13 mouse cellular contexts compared by ENCODE assay signal in genomic region chr2:102196709-102197108, GRCm38 (mm10). TPM values are rescaled to one million over a fixed set of nuclear protein-coding genes. Genes with fewer than 3 reads are reported as not detected.
DNase-seq lines count a peak whose midpoint lies in the region; ATAC-seq and TF ChIP-seq lines count a peak whose summit lies in the region.
"Had no signal": no experiment of that assay in that cellular context is flagged by ENCODE, and none has a peak within 500 bp of the region (broad histone marks: within the 10 kb centered on the region; RNA-seq: fewer than 3 reads in every experiment).

No protein-coding gene starts in this region.

- H3K27me3 ChIP-seq in liver, postnatal 0 days (ENCODE audit: insufficient read depth, low read length), result no peaks in the 10 kb centered on the region
- no peaks in the 10 kb centered on the region; the same call in 1 of the 2 replicates for H3K27me3 ChIP-seq in liver, embryonic 11.5 days (replicated peaks; ENCODE audit: control insufficient read depth, insufficient read depth, low read length)
- H3K27me3 ChIP-seq: midbrain, embryonic 13.5 days had no signal

- no peak overlapping the region for H3K4me2 ChIP-seq in liver, postnatal 0 days (ENCODE audit: low read depth, low read length)
- no peak overlapping the region for H3K4me2 ChIP-seq in liver, embryonic 11.5 days
- H3K4me2 ChIP-seq: heart, embryonic 13.5 days; liver, embryonic 12.5 days; midbrain, embryonic 13.5 days had no signal

- peak overlapping the region; percentile 83 for H3K27ac ChIP-seq in liver, postnatal 0 days (ENCODE audit: low read depth)
- H3K27ac ChIP-seq in liver, embryonic 11.5 days (ENCODE audit: low read depth, low read length), result no peak overlapping the region
- H3K27ac ChIP-seq: heart, embryonic 13.5 days; liver, embryonic 12.5 days; midbrain, embryonic 13.5 days had no signal

- no peak for ATAC-seq in liver, postnatal 0 days
- ATAC-seq in liver, embryonic 11.5 days (replicated peaks; ENCODE audit: low FRiP score), result no peak
- no peak for ATAC-seq in CD4-positive, CD25-positive, alpha-beta regulatory T cell, adult 4 months
- ATAC-seq: liver, embryonic 12.5 days had no signal

- peaks cover 9% of the 10 kb centered on the region for H3K4me1 ChIP-seq in liver, postnatal 0 days (ENCODE audit: insufficient read depth)
- no peaks in the 10 kb centered on the region for H3K4me1 ChIP-seq in liver, embryonic 11.5 days (replicated peaks; ENCODE audit: control insufficient read depth, insufficient read depth, low read length)

- no peak overlapping the region for H3K4me3 ChIP-seq in liver, postnatal 0 days (ENCODE audit: low read depth, low read length)
- H3K4me3 ChIP-seq in liver, embryonic 11.5 days (ENCODE audit: low read depth, low read length), result no peak overlapping the region
- H3K4me3 ChIP-seq: heart, embryonic 13.5 days; liver, embryonic 12.5 days; midbrain, embryonic 13.5 days had no signal

- H3K9me3 ChIP-seq in liver, postnatal 0 days (ENCODE audit: low read length), result no peaks in the 10 kb centered on the region
- H3K9me3 ChIP-seq in liver, embryonic 11.5 days (ENCODE audit: control insufficient read depth, low read length), result no peaks in the 10 kb centered on the region
- H3K9me3 ChIP-seq: heart, embryonic 13.5 days; liver, embryonic 12.5 days; midbrain, embryonic 13.5 days had no signal

- no peaks in the 10 kb centered on the region for H3K36me3 ChIP-seq in liver, postnatal 0 days (replicated peaks; ENCODE audit: insufficient read depth, low read length)
- no peaks in the 10 kb centered on the region for H3K36me3 ChIP-seq in liver, embryonic 11.5 days (ENCODE audit: control insufficient read depth, insufficient read depth, low read length)
- H3K36me3 ChIP-seq: heart, embryonic 13.5 days; liver, embryonic 12.5 days; midbrain, embryonic 13.5 days had no signal

- TF ChIP-seq CTCF in liver, postnatal 0 days (IDR thresholded peaks at IDR 0.05; ENCODE audit: low read depth), result no peak

- WGBS in liver, postnatal 0 days (ENCODE audit: insufficient replicate concordance), result 50% methylated on average over 8 of the region's 8 CpGs
- WGBS in liver, embryonic 11.5 days, result 56% methylated on average over 8 of the region's 8 CpGs

- DNase-seq in cerebellum, postnatal 10 days, result peak; percentile 49 to 51
- no peak for DNase-seq in cerebellum, adult 8-10 months
- DNase-seq in liver, postnatal 0 days, result no peak
- DNase-seq in liver, embryonic 11.5 days (ENCODE audit: low spot score), result no peak
- peak; percentile 57 for DNase-seq in gastrocnemius, adult 18-20 months (ENCODE audit: low spot score)
- DNase-seq in heart, postnatal 4 days, result peak; percentile 23
- no peak for DNase-seq in right cerebral cortex, postnatal 14 days
- DNase-seq: B cell, adult 2 months; layer of hippocampus, postnatal 36 days had no signal

- H3K9ac ChIP-seq in liver, postnatal 0 days (replicated peaks), result no peak overlapping the region
- H3K9ac ChIP-seq in liver, embryonic 11.5 days (ENCODE audit: low read depth, low read length), result no peak overlapping the region
- H3K9ac ChIP-seq: heart, embryonic 13.5 days; liver, embryonic 12.5 days; midbrain, embryonic 13.5 days had no signal

- no peak for TF ChIP-seq EP300 in liver, postnatal 0 days (IDR thresholded peaks at IDR 0.05; ENCODE audit: low read depth)

RNA-seq across cellular contexts. Expression of gene Ldlrad3, which starts 10.5 kb away (rescaled TPM):
- 3.8 and 4.6 TPM in 2 replicates for polyA plus RNA-seq in liver, postnatal 0 days (2015; fragmentation: Nextera tagmentation; extraction: Ambion mirVana)
- 17.9 TPM in 2 replicates for polyA plus RNA-seq in liver, embryonic 11.5 days (2014; fragmentation: Nextera tagmentation; extraction: Ambion mirVana)
- 1 to 10 TPM; 2.9 to 4.9 TPM for total RNA-seq in gastrocnemius, adult 18-20 months (2021)
- total RNA-seq in heart, postnatal 4 days (2021), result 1 to 10 TPM; 9.8 to 9.9 TPM
- polyA plus RNA-seq in CD4-positive, CD25-positive, alpha-beta regulatory T cell, adult 4 months (2017; shearing (Covaris generic)), result under 1 TPM; 0.29 to 0.31 TPM

Comparison
In these comparisons a context has a peak if more than half of its experiments do, and no peak if none do; other contexts are left out.
1. DNase-seq: peak in cerebellum, postnatal 10 days (2 of 2), gastrocnemius, adult 18-20 months (single experiment) and heart, postnatal 4 days (single experiment); none in cerebellum, adult 8-10 months (single experiment), liver, postnatal 0 days (single experiment), liver, embryonic 11.5 days (single experiment) and right cerebral cortex, postnatal 14 days (single experiment).